Mouse (Mus musculus) brain, embryonic 14.5 days (tissue): ENCODE data around the gene Camta1.

ENCODE experiments used
- CTCF ChIP-seq: fragments of 200-500 bp; IDR thresholded peaks from 2 replicates; pipeline ENCODE4 v1.5.1; 2012; ENCODE audit warnings: inconsistent platforms, mild to moderate bottlenecking, moderate library complexity, borderline replicate concordance; ENCODE audit not compliant: insufficient read depth, insufficient read length; ENCODE audit errors: extremely low read depth
- POLR2A ChIP-seq: fragments of 200-500 bp; IDR thresholded peaks from 2 replicates; pipeline ENCODE4 v1.6.1; 2012; ENCODE audit warnings: mild to moderate bottlenecking, inconsistent platforms, borderline replicate concordance; ENCODE audit not compliant: poor library complexity, insufficient read depth, insufficient read length, severe bottlenecking; ENCODE audit errors: extremely low read depth

GRCm38 (mm10) chr4:150980153-150980552, 881.5 kb downstream of the Camta1 start:
- no peak for TF ChIP-seq CTCF
- TF ChIP-seq POLR2A: no peak
